Mouse (Mus musculus): ENCODE results near the gene Irs1.

GRCm38 (mm10) chr1:82279768-82280167 is 11.4 kb downstream of the Irs1 start:
- TF ChIP-seq CTCF (IDR thresholded peaks at IDR 0.05; ENCODE audit: extremely low read depth, insufficient read length, insufficient replicate concordance, low read depth, low read length) (no peak), POLR2A (IDR thresholded peaks at IDR 0.05; ENCODE audit: low read depth, low read length) (no peak)
